Mouse (Mus musculus) limb, embryonic 15.5 days (tissue): Measurements from ENCODE around the gene Hoga1. TPM values are rescaled to one million over a fixed set of nuclear protein-coding genes. Genes with fewer than 3 reads are reported as not detected.

Experiments used
- ATAC-seq: fragments of 200-750 bp; cut with Nextera tagmentation; 2 replicates; pipeline ENCODE4 v1.8.0; 2017; ENCODE audit warnings: low read depth, moderate TSS enrichment; ENCODE audit not compliant: insufficient number of reproducible peaks, low FRiP score, low TSS enrichment
- H3K27ac ChIP-seq: fragments of 300-500 bp; sonication (generic); 2 replicates; pipeline ENCODE4 v1.5.1; 2015; ENCODE audit warnings: moderate library complexity, mild to moderate bottlenecking, inconsistent platforms
- H3K27me3 ChIP-seq: fragments of 300-500 bp; sonication (generic); 2 replicates; pipeline ENCODE4 v1.6.1; 2015; ENCODE audit warnings: inconsistent platforms
- H3K36me3 ChIP-seq: fragments of 300-500 bp; sonication (generic); 2 replicates; pipeline ENCODE4 v1.6.1; 2015; ENCODE audit warnings: inconsistent platforms
- H3K4me1 ChIP-seq: fragments of 300-500 bp; sonication (generic); 2 replicates; pipeline ENCODE4 v1.6.1; 2015; ENCODE audit warnings: inconsistent platforms
- H3K4me2 ChIP-seq: fragments of 300-500 bp; sonication (generic); 2 replicates; pipeline ENCODE4 v1.6.1; 2015; ENCODE audit warnings: mild to moderate bottlenecking, inconsistent platforms
- H3K4me3 ChIP-seq: fragments of 300-500 bp; sonication (generic); 2 replicates; pipeline ENCODE4 v1.5.1; 2015; ENCODE audit warnings: mild to moderate bottlenecking, inconsistent platforms
- H3K9ac ChIP-seq: fragments of 300-500 bp; sonication (generic); 2 replicates; pipeline ENCODE4 v1.6.1; 2015; ENCODE audit warnings: inconsistent platforms
- H3K9me3 ChIP-seq: fragments of 300-500 bp; sonication (generic); 2 replicates; pipeline ENCODE4 v1.6.1; 2016; ENCODE audit warnings: inconsistent platforms
- WGBS: fragments of 180-500 bp; shearing (Covaris S2); methylation state at CpG from one replicate; pipeline ENCODE4 v1.1.7; 2015; 5-methylcytosine and 5-hydroxymethylcytosine counted together
- polyA plus RNA-seq: library from polyadenylated mRNA; unstranded; fragments of >200 nt; fragmentation: Nextera tagmentation; extraction: Ambion mirVana; gene quantifications from 2 replicates; pipeline ENCODE4 v1.2.1, GENCODE M21; 2015

Gene Hoga1
- polyA plus RNA-seq, 1 experiment from 2014 or later = 1.0 TPM

GRCm38 (mm10) chr19:42090637-42091141, 45.3 kb downstream of the Hoga1 start:
- under 1% methylated on average over 52 of the region's 52 CpGs for WGBS
- Histone ChIP-seq H3K4me1 (peaks cover 29% of the 10 kb centered on the region), H3K4me3 (peak overlapping the region; percentile 96), H3K9me3 (no peaks in the 10 kb centered on the region), H3K36me3 (peaks cover 5% of the 10 kb centered on the region; the same call in 1 of the 2 replicates), H3K4me2 (peak overlapping the region; percentile 70), H3K9ac (peak overlapping the region; percentile 87), H3K27me3 (no peaks in the 10 kb centered on the region), H3K27ac (peak overlapping the region; percentile 94)
- peak; percentile 52 for ATAC-seq

DNA sequence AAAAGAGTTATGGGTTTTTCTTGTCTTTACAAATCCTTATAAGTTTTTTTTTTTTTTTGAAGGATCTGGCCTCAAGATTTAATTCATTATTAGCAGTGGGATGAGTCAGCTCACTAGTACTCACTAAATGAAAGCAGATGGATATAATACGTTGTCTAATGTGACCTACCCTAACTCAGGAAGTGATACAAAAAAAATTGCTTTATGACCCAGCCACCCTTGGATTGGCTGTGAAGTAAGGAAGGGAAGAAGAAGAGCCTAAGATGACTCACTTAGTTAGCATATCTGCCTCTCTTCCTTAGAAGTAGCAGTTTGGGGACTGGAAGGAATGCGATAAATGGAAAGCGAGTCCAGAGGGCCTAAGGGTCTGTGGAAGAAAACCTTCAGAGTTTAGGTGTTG, 54.0 kb downstream of the Hoga1 start:
- ATAC-seq = no peak
- Histone ChIP-seq H3K36me3 (peaks cover 41% of the 10 kb centered on the region), H3K9me3 (no peaks in the 10 kb centered on the region), H3K27ac (no peak overlapping the region), H3K4me3 (no peak overlapping the region), H3K9ac (no peak overlapping the region), H3K4me1 (0 out of 2 replicates have a peak, but pooled peaks cover under 1% of the 10 kb centered on the region), H3K27me3 (no peaks in the 10 kb centered on the region), H3K4me2 (no peak overlapping the region)
- WGBS = 79% methylated on average over 3 of the region's 3 CpGs

GRCm38 (mm10) chr19:42104681-42105080, 59.3 kb downstream of the Hoga1 start:
- no peak overlapping the region for H3K27ac ChIP-seq
- H3K27me3 ChIP-seq = no peaks in the 10 kb centered on the region
- H3K9ac ChIP-seq = no peak overlapping the region
- H3K4me1 ChIP-seq = no peaks in the 10 kb centered on the region
- H3K9me3 ChIP-seq = no peaks in the 10 kb centered on the region
- no peak overlapping the region for H3K4me2 ChIP-seq
- 95% methylated on average over 9 of the region's 9 CpGs for WGBS
- H3K36me3 ChIP-seq = peaks cover 56% of the 10 kb centered on the region
- ATAC-seq = no peak
- H3K4me3 ChIP-seq = no peak overlapping the region

DNA sequence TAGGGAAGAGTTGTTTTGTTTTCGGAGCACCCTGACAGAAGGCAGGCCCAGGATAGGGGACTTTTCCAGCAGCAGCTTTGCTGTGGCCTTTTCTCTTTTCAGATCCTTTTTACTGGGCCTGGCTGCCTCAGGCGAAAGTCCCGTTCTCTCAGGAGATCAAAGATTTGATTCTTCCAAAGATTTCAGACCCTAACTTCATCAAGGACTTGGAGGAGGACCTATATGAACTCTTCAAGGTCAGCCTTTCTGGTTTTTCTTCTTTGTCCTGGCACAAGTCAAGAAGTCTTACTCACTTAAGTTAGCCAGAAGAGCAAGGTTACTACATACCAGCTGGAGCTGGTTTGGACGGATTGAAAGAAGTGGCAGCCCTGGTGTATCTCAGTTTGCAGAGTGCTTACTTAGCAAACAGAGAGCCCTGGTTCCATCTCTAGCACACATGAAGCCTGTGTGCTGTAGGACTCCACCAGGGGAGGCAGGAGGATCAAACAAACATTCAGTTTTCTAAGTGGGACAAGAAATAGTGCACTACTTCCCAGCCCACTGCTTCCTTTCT, 70.4 kb downstream of the Hoga1 start:
- Histone ChIP-seq H3K4me1 (no peaks in the 10 kb centered on the region), H3K4me3 (no peak overlapping the region), H3K4me2 (no peak overlapping the region), H3K36me3 (peaks cover 71% of the 10 kb centered on the region), H3K9me3 (no peaks in the 10 kb centered on the region), H3K27ac (no peak overlapping the region), H3K9ac (no peak overlapping the region), H3K27me3 (no peaks in the 10 kb centered on the region)
- ATAC-seq = no peak
- WGBS = 86% methylated on average over 4 of the region's 4 CpGs

- H3K4me2 ChIP-seq = no peak overlapping the region
- H3K4me3 ChIP-seq = no peak overlapping the region
- no peak overlapping the region for H3K9ac ChIP-seq
- no peak overlapping the region for H3K27ac ChIP-seq
- peaks cover 89% of the 10 kb centered on the region for H3K36me3 ChIP-seq
- no peaks in the 10 kb centered on the region for H3K27me3 ChIP-seq
- no peak for ATAC-seq
- H3K9me3 ChIP-seq = no peaks in the 10 kb centered on the region
- no peaks in the 10 kb centered on the region for H3K4me1 ChIP-seq
- 91% methylated on average over 9 of the region's 9 CpGs for WGBS
Measured at GRCm38 (mm10) chr19:42118142-42118541, 72.7 kb downstream of the Hoga1 start.

DNA sequence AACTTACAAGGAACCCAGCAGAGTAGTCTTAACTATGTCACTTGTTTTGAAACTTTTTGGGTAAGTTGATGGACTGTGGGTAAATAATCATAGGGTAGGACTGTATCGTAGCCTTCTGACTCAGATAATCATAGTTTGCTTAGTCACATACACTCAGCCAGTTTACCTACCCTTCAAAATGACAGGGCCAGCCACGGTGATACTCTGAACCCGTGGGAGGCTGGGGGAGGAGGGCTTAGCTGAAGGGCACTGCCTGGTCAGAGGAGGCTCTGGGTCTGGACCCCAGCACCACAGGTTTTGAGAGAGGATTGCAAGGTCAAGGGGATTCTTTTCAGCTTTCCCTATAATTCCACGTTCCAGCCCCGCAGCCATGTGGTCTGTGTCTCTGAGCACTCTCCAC, 73.2 kb downstream of the Hoga1 start:
- Histone ChIP-seq H3K27me3 (no peaks in the 10 kb centered on the region), H3K4me1 (no peaks in the 10 kb centered on the region), H3K4me3 (no peak overlapping the region), H3K4me2 (no peak overlapping the region), H3K9ac (no peak overlapping the region), H3K36me3 (peaks cover 89% of the 10 kb centered on the region), H3K27ac (no peak overlapping the region), H3K9me3 (no peaks in the 10 kb centered on the region)
- no peak for ATAC-seq
- 89% methylated on average over 5 of the region's 5 CpGs for WGBS

DNA sequence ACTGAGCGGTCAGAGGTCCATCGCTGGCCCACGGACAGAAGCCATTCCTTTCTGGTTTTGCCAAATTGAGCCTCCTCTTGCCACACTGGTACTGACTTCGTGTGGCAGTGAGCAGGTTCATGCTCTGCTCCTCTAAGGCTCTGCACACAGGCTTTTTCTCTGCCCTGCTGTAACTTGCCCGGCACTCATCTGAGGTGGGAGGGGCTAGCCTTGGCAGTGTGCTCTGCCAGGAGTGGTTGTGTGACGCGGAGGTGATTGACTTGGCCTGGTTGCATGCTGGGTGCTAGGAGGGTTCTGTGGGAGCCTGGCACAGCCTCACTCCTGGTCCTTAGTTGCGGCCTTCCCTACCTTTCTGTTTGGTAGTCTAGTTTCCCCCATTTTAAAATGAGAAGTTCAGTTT, 75.0 kb downstream of the Hoga1 start:
- no peak overlapping the region for H3K9ac ChIP-seq
- 85% methylated on average over 8 of the region's 8 CpGs for WGBS
- H3K27ac ChIP-seq = no peak overlapping the region
- no peak overlapping the region for H3K4me3 ChIP-seq
- no peak for ATAC-seq
- no peaks in the 10 kb centered on the region for H3K4me1 ChIP-seq
- H3K27me3 ChIP-seq = no peaks in the 10 kb centered on the region
- H3K4me2 ChIP-seq = no peak overlapping the region
- peaks cover 92% of the 10 kb centered on the region for H3K36me3 ChIP-seq
- no peaks in the 10 kb centered on the region for H3K9me3 ChIP-seq

Other genes with a start within 250 kb of the Hoga1 start
- gene Arhgap19, start 243.6 kb upstream of the Hoga1 start, polyA plus RNA-seq = 16.2 and 17.2 TPM in 2 replicates
- 3.8 and 4.0 TPM in 2 replicates for gene Frat1, start 215.6 kb upstream of the Hoga1 start, polyA plus RNA-seq
- gene Frat2, start 197.5 kb upstream of the Hoga1 start, polyA plus RNA-seq = 2.1 and 2.2 TPM in 2 replicates
- gene Rrp12, start 149.4 kb upstream of the Hoga1 start, polyA plus RNA-seq = 16.1 and 17.4 TPM in 2 replicates
- gene Pgam1, start 133.7 kb upstream of the Hoga1 start, polyA plus RNA-seq = 668 TPM in 2 replicates
- gene Exosc1, start 112.2 kb upstream of the Hoga1 start, polyA plus RNA-seq = 70.4 and 70.7 TPM in 2 replicates
- 85.7 and 91.7 TPM in 2 replicates for gene Zdhhc16, start 112.1 kb upstream of the Hoga1 start, polyA plus RNA-seq
- gene Mms19, start 64.5 kb upstream of the Hoga1 start, polyA plus RNA-seq = 28.5 and 29.1 TPM in 2 replicates
- 28.1 and 30.8 TPM in 2 replicates for gene Ubtd1, start 63.8 kb upstream of the Hoga1 start, polyA plus RNA-seq
- 0.72 and 3.0 TPM in 2 replicates for gene Ankrd2, start 9.6 kb upstream of the Hoga1 start, polyA plus RNA-seq
- not detected in 2 replicates for gene 4933411K16Rik, start 6.6 kb downstream of the Hoga1 start, polyA plus RNA-seq
- gene Morn4, start 40.7 kb downstream of the Hoga1 start, polyA plus RNA-seq = 17.5 and 17.9 TPM in 2 replicates
- 17.6 and 23.7 TPM in 2 replicates for gene Pi4k2a, start 44.9 kb downstream of the Hoga1 start, polyA plus RNA-seq
- 38.7 and 41.2 TPM in 2 replicates for gene Avpi1, start 83.4 kb downstream of the Hoga1 start, polyA plus RNA-seq
- gene Marveld1, start 101.8 kb downstream of the Hoga1 start, polyA plus RNA-seq = 15.2 and 16.6 TPM in 2 replicates
- gene Zfyve27, start 118.3 kb downstream of the Hoga1 start, polyA plus RNA-seq = 22.5 and 25.0 TPM in 2 replicates
- 10.6 and 12.0 TPM in 2 replicates for gene Sfrp5, start 156.6 kb downstream of the Hoga1 start, polyA plus RNA-seq
- 0.36 and 0.45 TPM in 2 replicates for gene Golga7b, start 202.0 kb downstream of the Hoga1 start, polyA plus RNA-seq